In genomic region chr5:73833721-73834120, GRCm38 (mm10) we compare ENCODE assay signal across 26 mouse cellular contexts.
"Had no signal": no experiment of that assay in that cellular context is flagged by ENCODE, and none has a peak within 500 bp of the region (broad histone marks: within the 10 kb centered on the region; RNA-seq: fewer than 3 reads in every experiment).

No protein-coding gene starts in this region.

- H3K4me1 ChIP-seq: heart, embryonic 13.5 days; heart, embryonic 15.5 days; hindbrain, embryonic 10.5 days; hindbrain, embryonic 12.5 days; intestine, embryonic 15.5 days; limb, embryonic 10.5 days; limb, embryonic 12.5 days; liver, embryonic 12.5 days had no signal

- H3K27ac ChIP-seq: gastrocnemius, adult 2 months; heart, adult 2 months; heart, embryonic 13.5 days; heart, embryonic 15.5 days; hindbrain, embryonic 10.5 days; hindbrain, embryonic 12.5 days; hindbrain, embryonic 14.5 days; intestine, embryonic 15.5 days; layer of hippocampus, adult 2 months; left cerebral cortex, adult 2 months; limb, embryonic 10.5 days; limb, embryonic 12.5 days; liver, embryonic 12.5 days; liver, embryonic 14.5 days had no signal

- H3K27me3 ChIP-seq: heart, embryonic 13.5 days; heart, embryonic 15.5 days; hindbrain, embryonic 12.5 days; intestine, embryonic 15.5 days; limb, embryonic 12.5 days; liver, embryonic 12.5 days had no signal

- H3K36me3 ChIP-seq: heart, embryonic 13.5 days; heart, embryonic 15.5 days; hindbrain, embryonic 10.5 days; hindbrain, embryonic 12.5 days; intestine, embryonic 15.5 days; limb, embryonic 10.5 days; limb, embryonic 12.5 days; liver, embryonic 12.5 days had no signal

- ATAC-seq: hindbrain, embryonic 16.5 days; inflammation-experienced regulatory T-cells, adult 6 months; intestine, embryonic 15.5 days; intestine, postnatal 0 days; liver, embryonic 12.5 days had no signal

- H3K4me2 ChIP-seq: heart, embryonic 11.5 days; heart, embryonic 13.5 days; heart, embryonic 15.5 days; hindbrain, embryonic 12.5 days; hindbrain, embryonic 14.5 days; intestine, embryonic 15.5 days; limb, embryonic 12.5 days; liver, embryonic 12.5 days had no signal

- H3K4me3 ChIP-seq: gastrocnemius, adult 2 months; heart, adult 2 months; heart, embryonic 13.5 days; heart, embryonic 15.5 days; hindbrain, embryonic 10.5 days; hindbrain, embryonic 12.5 days; intestine, embryonic 15.5 days; layer of hippocampus, adult 2 months; left cerebral cortex, adult 2 months; limb, embryonic 10.5 days; limb, embryonic 12.5 days; liver, embryonic 12.5 days had no signal

- H3K9ac ChIP-seq: heart, embryonic 13.5 days; heart, embryonic 15.5 days; hindbrain, embryonic 12.5 days; hindbrain, embryonic 14.5 days; intestine, embryonic 15.5 days; limb, embryonic 12.5 days; liver, embryonic 12.5 days; liver, embryonic 14.5 days had no signal

- DNase-seq: gastrocnemius, adult 2 months; gastrocnemius, postnatal 10 days; gastrocnemius, postnatal 25 days; heart, adult 2 months; heart, postnatal 4 days; kidney, adult 18-20 months; kidney, adult 8-10 months; kidney, postnatal 10 days; kidney, postnatal 25 days; kidney, postnatal 4 days had no signal

- H3K9me3 ChIP-seq: heart, embryonic 13.5 days; heart, embryonic 15.5 days; hindbrain, embryonic 10.5 days; hindbrain, embryonic 12.5 days; intestine, embryonic 15.5 days; limb, embryonic 10.5 days; liver, embryonic 12.5 days had no signal
